Mouse (Mus musculus): Measurements from ENCODE around the gene Cacna1e. TPM values are rescaled to one million over a fixed set of nuclear protein-coding genes. Genes with fewer than 3 reads are reported as not detected.

Cacna1e gene
- total and polyA plus RNA-seq, 3 experiments, result 0.60 to 8.5 (median 2.5) TPM

DNA sequence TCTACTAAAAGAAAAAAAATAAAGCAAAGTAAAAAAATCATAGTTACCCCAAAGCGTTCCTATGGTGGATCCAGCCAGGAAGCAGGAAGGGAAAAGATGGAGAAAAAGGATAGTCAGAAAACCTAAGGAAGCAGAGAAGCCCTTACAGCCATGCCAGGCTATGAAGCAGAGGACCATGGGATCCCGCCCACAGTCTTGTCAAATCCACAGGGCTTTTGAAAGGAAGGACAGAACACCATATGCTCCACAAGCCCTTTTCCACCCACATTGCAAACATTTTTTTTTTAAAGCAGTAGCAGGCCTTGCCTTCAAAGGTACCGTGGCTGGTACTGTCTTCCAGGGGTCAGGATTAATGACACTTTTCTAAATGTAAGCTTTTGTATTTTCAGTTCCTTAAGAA lies 433.5 kb downstream of the Cacna1e start:
- dilution Hi-C loops (cut with MboI; ENCODE audit: extremely low pct_ligation_motif_present, extremely low pct_unique_long_range_greater_than_20kb, low sequenced_read_pairs), result no loop called here
- H3K9me3 ChIP-seq (replicated peaks; ENCODE audit: low read length), result no peaks in the 10 kb centered on the region
- in situ Hi-C loops (cut with MboI; ENCODE audit: low pct_ligation_motif_present, low pct_unique_long_range_greater_than_20kb, low sequenced_read_pairs), result no loop called here

DNA sequence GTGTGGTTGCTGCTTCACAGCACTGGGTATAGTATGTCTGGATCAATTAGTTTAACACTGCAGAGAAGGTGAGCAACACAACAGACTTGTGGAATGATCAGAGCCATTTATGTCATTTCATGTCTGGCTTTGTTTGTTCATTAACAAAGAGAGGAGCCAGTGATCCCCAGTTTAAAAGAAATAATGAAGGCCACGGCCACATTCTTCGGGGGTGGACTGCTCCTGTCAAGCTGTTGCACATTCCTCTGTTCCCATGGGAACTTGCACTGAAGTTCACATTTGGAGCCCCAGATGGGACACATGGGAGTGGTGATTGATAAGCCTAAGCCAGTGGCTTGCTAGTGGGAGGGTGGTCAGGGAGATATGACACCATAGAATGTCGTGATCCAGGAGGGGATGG lies 437.8 kb downstream of the Cacna1e start:
- no peak for TF ChIP-seq MEF2A (IDR thresholded peaks at IDR 0.05; ENCODE audit: borderline replicate concordance, low read depth, low read length)
- no peak for TF ChIP-seq ELF1 (IDR thresholded peaks at IDR 0.05; ENCODE audit: low read depth, low read length)
- no peak for TF ChIP-seq EP300 (IDR thresholded peaks at IDR 0.05; ENCODE audit: low read length)
- no peak for TF ChIP-seq MAZ (IDR thresholded peaks at IDR 0.05; ENCODE audit: low read depth, low read length)
- no peak for TF ChIP-seq MYC (IDR thresholded peaks at IDR 0.05; ENCODE audit: low read depth, low read length)
- TF ChIP-seq NELFE (IDR thresholded peaks at IDR 0.05; ENCODE audit: low read depth, low read length), result no peak
- TF ChIP-seq RCOR1 (conservative IDR thresholded peaks at IDR 0.05; ENCODE audit: low read depth, low read length), result no peak
- no peak for TF ChIP-seq CTCF (conservative IDR thresholded peaks at IDR 0.05 in 1 of 2, IDR thresholded peaks at IDR 0.05 in 1 of 2; ENCODE audit: low read depth in 2 of 2, low read length in 2 of 2)
- TF ChIP-seq JUND (conservative IDR thresholded peaks at IDR 0.05; ENCODE audit: low read depth, low read length), result no peak
- TF ChIP-seq POLR2AphosphoS2 (IDR thresholded peaks at IDR 0.05; ENCODE audit: low read depth, low read length), result no peak
- TF ChIP-seq E2F4 (IDR thresholded peaks at IDR 0.05; ENCODE audit: insufficient replicate concordance, low read depth, low read length), result no peak
- no peak for TF ChIP-seq KAT2A (IDR thresholded peaks at IDR 0.05; ENCODE audit: insufficient replicate concordance, low read length)
- TF ChIP-seq MXI1 (IDR thresholded peaks at IDR 0.05; ENCODE audit: low read depth, low read length), result no peak
- no peak for TF ChIP-seq TBP (conservative IDR thresholded peaks at IDR 0.05; ENCODE audit: low read depth, low read length)
- TF ChIP-seq BHLHE40 (IDR thresholded peaks at IDR 0.05; ENCODE audit: low read depth, low read length), result no peak
- no peak for TF ChIP-seq MAFK (IDR thresholded peaks at IDR 0.05; ENCODE audit: insufficient replicate concordance, low read length)
- no peak overlapping the region for H3K27ac ChIP-seq (ENCODE audit: insufficient read depth, low read depth)
- no peaks in the 10 kb centered on the region for H3K9me3 ChIP-seq (replicated peaks; ENCODE audit: low read length)
- no peak overlapping the region for H3K4me3 ChIP-seq (replicated peaks in 1 of 3; ENCODE audit: low read depth in 2 of 3, low read length in 2 of 3, poor library complexity in 1 of 3)
- dilution Hi-C loops (cut with MboI; ENCODE audit: extremely low pct_ligation_motif_present, extremely low pct_unique_long_range_greater_than_20kb, low sequenced_read_pairs) (no loop called here), in situ Hi-C loops (cut with MboI; ENCODE audit: low pct_ligation_motif_present, low pct_unique_long_range_greater_than_20kb, low sequenced_read_pairs) (no loop called here)
- peaks cover 0 to 16% of the 10 kb centered on the region in 2 experiments; a peak in 2 of 4 replicates for H3K4me1 ChIP-seq (ENCODE audit: control insufficient read depth in 1 of 2, insufficient read depth in 2 of 2)
- DNase-seq (ENCODE audit: extremely low read depth), result no peak
- no peaks in the 10 kb centered on the region for H3K79me2 ChIP-seq (replicated peaks; ENCODE audit: control insufficient read depth, extremely low read depth, insufficient read depth, poor library complexity, severe bottlenecking)
- H3K4me2 ChIP-seq (ENCODE audit: insufficient read depth, low read depth, poor library complexity, severe bottlenecking), result no peak overlapping the region
- peaks cover 5 to 26% of the 10 kb centered on the region in 2 experiments for H3K36me3 ChIP-seq (replicated peaks in 1 of 2; ENCODE audit: control insufficient read depth in 1 of 2, insufficient read depth in 1 of 2, low read length in 1 of 2)
- no peaks in the 10 kb centered on the region for H3K27me3 ChIP-seq (replicated peaks)
- H3K9ac ChIP-seq (ENCODE audit: insufficient read depth, low read depth), result no peak overlapping the region

More for the DNA sequence above, 433.5 kb downstream of the Cacna1e start:
- TF ChIP-seq RAD21 (IDR thresholded peaks at IDR 0.05; ENCODE audit: low read depth, low read length) (no peak), ETS1 (conservative IDR thresholded peaks at IDR 0.05; ENCODE audit: low read depth, low read length) (no peak), CHD2 (IDR thresholded peaks at IDR 0.05; ENCODE audit: low read length) (no peak), CHD1 (IDR thresholded peaks at IDR 0.05; ENCODE audit: low read depth, low read length) (no peak), TCF12 (IDR thresholded peaks at IDR 0.05; ENCODE audit: low read depth, low read length) (no peak), CTCF (conservative IDR thresholded peaks at IDR 0.05 in 1 of 2, IDR thresholded peaks at IDR 0.05 in 1 of 2; ENCODE audit: low read depth in 2 of 2, low read length in 2 of 2) (no peak), HCFC1 (IDR thresholded peaks at IDR 0.05; ENCODE audit: low read depth, low read length) (no peak), BHLHE40 (IDR thresholded peaks at IDR 0.05; ENCODE audit: low read depth, low read length) (no peak), UBTF (IDR thresholded peaks at IDR 0.05; ENCODE audit: low read depth, low read length) (no peak), MAFK (IDR thresholded peaks at IDR 0.05; ENCODE audit: insufficient replicate concordance, low read length) (no peak), RCOR1 (conservative IDR thresholded peaks at IDR 0.05; ENCODE audit: low read depth, low read length) (no peak), SMC3 (IDR thresholded peaks at IDR 0.05; ENCODE audit: low read depth, low read length) (no peak), POLR2AphosphoS2 (IDR thresholded peaks at IDR 0.05; ENCODE audit: low read depth, low read length) (no peak), POLR2A (IDR thresholded peaks at IDR 0.05; ENCODE audit: low read depth, low read length) (no peak), NELFE (IDR thresholded peaks at IDR 0.05; ENCODE audit: low read depth, low read length) (no peak)
- Histone ChIP-seq H3K4me2 (ENCODE audit: insufficient read depth, low read depth, poor library complexity, severe bottlenecking) (no peak overlapping the region), H3K9ac (ENCODE audit: insufficient read depth, low read depth) (no peak overlapping the region), H3K4me1 (ENCODE audit: control insufficient read depth in 1 of 2, insufficient read depth in 2 of 2) (peaks cover 0 to 16% of the 10 kb centered on the region in 2 experiments; a peak in 2 of 4 replicates), H3K79me2 (replicated peaks; ENCODE audit: control insufficient read depth, extremely low read depth, insufficient read depth, poor library complexity, severe bottlenecking) (no peaks in the 10 kb centered on the region), H3K4me3 (replicated peaks in 1 of 3; ENCODE audit: low read depth in 2 of 3, low read length in 2 of 3, poor library complexity in 1 of 3) (no peak overlapping the region), H3K27me3 (replicated peaks) (no peaks in the 10 kb centered on the region), H3K36me3 (replicated peaks in 1 of 2; ENCODE audit: control insufficient read depth in 1 of 2, insufficient read depth in 1 of 2, low read length in 1 of 2) (peaks cover 0 to 3% of the 10 kb centered on the region in 2 experiments), H3K27ac (ENCODE audit: insufficient read depth, low read depth) (no peak overlapping the region)
- DNase-seq (ENCODE audit: extremely low read depth), result no peak
